Mouse (Mus musculus) WW6 (cell line): ENCODE results near the gene Gng7.
A peak's percentile ranks its signal among the peaks of the same experiment; 100 is the strongest.

Experiments
- DNase-seq: peaks from one replicate; pipeline ENCODE4 v3.0.0-alpha.2; 2013; ENCODE audit warnings: low read depth, low spot score

Gng7 gene

DNA sequence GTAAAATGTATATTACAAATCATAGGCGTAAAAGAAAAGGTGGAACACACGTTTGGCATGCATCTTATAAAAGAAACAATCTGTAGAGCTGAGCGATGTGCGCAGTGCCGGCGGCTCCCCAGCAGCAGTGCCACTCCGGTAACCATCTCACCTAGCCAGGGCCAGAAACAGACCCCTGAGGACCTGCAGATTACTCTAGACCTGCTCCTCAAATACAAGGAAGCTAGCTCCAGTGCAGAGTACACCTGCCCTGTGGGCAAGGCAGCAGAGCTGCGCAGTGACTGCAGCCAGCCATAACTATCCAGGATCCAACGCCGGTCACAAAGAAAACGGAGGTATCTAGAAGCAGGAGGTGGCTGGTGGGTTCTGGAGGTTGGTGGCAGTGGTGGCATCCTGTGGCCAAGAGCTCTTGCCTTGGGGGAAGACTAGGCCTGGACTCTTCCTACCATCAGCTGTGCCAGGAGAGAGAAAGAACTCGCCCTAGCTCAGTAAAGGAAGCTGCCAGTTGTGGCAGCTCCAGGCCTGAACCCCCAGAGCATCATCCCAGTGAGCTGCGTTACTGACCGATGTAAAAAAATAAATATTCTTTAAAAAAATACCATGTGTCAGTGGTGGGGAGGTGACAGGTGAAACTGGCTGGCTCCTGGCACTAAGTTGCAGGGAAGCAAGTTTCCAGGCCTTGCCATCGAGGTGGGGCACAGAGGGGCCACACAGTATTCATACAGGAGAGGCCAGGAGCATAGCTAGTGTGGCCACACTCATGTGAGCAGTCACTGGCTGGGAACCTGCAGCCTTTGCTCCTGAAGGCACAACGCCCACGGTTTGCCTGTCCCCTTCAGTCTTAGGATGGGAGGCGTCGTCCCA, 113.1 kb downstream of the Gng7 start:
- no peak for DNase-seq

DNA sequence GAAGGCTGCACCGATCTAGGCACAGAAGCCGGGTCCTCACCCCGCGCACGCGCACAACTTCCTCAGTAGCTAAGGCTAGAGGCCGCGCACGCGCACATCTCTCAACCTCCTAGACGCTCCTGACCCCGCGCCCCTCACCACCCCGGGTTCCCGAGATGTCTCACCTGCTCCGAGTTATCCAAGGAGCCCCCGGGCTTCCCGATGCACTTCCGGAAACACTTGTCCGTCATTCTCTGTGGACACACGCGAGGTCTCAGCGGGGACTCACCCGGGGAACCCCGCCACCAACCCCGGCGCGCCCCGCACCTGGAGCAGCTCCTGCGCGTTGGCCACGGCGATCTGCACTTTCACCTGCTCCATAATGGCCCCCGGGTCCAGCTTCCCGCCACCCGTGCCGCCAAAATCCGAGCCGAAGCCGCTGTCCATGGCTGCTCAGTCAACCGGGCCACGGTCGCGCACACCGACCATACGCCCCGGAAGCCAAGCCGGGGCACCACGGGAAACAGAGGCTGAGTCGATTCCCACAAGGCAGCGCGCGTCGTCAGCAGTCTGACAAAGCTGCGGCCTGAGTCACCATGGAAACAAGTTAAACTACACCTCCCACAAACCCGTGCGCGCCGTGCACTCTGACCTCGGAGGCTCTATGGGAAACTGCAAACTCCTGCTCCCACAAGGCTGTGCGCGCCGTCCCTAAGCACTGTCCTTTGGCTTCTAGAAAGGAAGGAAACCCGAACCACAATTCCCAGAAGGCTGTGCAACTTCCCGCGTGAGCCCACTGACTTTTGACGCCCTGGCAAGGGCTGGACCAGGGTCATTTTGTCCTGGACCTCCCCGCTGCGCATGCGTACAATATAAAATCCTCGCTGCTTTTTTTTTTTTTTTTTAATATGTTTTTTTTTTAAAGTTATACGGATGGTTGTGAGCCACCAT, 114.2 kb downstream of the Gng7 start, which contains the start of gene Timm13:
Gene Timm13, minus strand, starts transcription at position 652 of the 930 bp plus-strand sequence.
- peak; percentile 98 for DNase-seq

DNA sequence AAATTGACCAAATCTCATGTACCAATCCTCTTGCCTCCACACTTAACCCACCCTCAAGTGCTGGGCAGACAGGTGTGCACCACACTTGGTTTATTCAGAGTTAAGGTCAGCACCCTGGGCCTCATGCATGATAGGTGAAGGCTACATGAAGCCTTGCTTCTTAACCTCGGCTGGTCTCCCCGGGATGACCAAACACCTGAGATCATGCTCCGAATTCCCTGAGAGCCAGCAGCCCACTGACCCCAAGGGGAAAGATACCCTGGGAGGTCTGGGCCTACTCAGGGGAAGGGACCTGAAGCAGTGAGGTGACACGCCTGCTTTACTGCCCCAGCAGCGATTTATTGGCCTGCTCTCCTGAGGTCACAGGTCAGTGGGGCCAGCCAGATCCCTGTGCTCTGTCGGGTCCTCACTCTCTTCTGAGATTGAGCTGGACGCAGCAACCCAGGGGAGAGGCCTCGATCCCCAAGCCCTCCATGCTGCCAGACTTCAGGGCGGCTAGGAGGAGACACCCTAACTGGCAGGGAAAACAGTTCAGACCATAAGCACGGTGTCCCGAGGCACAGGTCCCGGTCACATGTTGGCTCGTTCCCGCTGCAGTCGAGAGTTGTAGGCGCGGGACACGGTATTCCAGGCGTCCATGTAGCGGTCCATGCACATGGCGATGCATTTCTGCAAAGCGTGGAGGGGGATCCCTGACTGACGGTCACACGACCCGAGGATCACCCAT, 115.0 kb downstream of the Gng7 start:
- no peak for DNase-seq

DNA sequence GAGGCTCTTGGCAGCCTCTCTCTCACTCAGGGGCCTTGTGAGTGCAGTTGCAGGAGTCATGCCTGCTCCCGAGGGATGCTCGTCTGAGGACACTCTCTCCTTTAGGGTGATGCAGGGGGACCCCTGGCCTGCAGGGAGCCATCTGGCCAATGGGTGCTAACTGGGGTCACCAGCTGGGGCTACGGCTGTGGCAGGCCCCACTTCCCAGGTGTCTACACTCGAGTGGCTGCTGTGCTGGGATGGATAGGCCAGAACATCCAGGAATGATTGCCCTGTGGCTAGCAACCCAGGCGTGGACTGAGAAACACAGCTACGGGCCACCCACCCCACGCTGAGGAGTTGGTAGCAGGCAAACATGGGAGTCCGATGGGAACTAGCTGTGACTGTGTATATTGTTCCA, 115.7 kb downstream of the Gng7 start:
- no peak for DNase-seq
